Mouse (Mus musculus) hindbrain, embryonic 14.5 days (tissue): Measurements from ENCODE around the gene Pdcd2l. TPM values are rescaled to one million over a fixed set of nuclear protein-coding genes. Genes with fewer than 3 reads are reported as not detected.
A peak's percentile ranks its signal among the peaks of the same experiment; 100 is the strongest.

Experiments used
- ATAC-seq: fragments of 200-750 bp; cut with Nextera tagmentation; 2 replicates; pipeline ENCODE4 v1.8.0; 2017; ENCODE audit warnings: moderate number of reproducible peaks, mild to moderate bottlenecking, moderate TSS enrichment, moderate library complexity; ENCODE audit not compliant: low FRiP score
- DNase-seq: peaks from one replicate; pipeline ENCODE4 v3.0.0-alpha.2; 2015; ENCODE audit warnings: low spot score
- H3K27ac ChIP-seq: fragments of 300-500 bp; sonication (generic); 2 replicates; pipeline ENCODE4 v1.5.1; 2014; ENCODE audit warnings: mild to moderate bottlenecking, moderate library complexity
- H3K27me3 ChIP-seq: fragments of 300-500 bp; sonication (generic); 2 replicates; pipeline ENCODE4 v1.6.1; 2014; ENCODE audit warnings: mild to moderate bottlenecking, low read length, mixed read lengths; ENCODE audit not compliant: control insufficient read depth, insufficient read depth
- H3K36me3 ChIP-seq: fragments of 300-500 bp; sonication (generic); replicated peaks from 2 replicates; pipeline ENCODE4 v1.6.1; 2014; ENCODE audit not compliant: control insufficient read depth, insufficient read depth
- H3K4me1 ChIP-seq: fragments of 300-500 bp; sonication (generic); replicated peaks from 2 replicates; pipeline ENCODE4 v1.6.1; 2014; ENCODE audit warnings: antibody characterized with exemption, low read length, mixed read lengths; ENCODE audit not compliant: control insufficient read depth, insufficient read depth
- H3K4me2 ChIP-seq: fragments of 300-500 bp; sonication (generic); replicated peaks from 2 replicates; pipeline ENCODE4 v1.6.1; 2014; ENCODE audit warnings: mild to moderate bottlenecking, moderate library complexity
- H3K4me3 ChIP-seq: fragments of 300-500 bp; sonication (generic); replicated peaks from 2 replicates; pipeline ENCODE4 v1.5.1; 2014; ENCODE audit warnings: mild to moderate bottlenecking, low read length
- H3K9ac ChIP-seq: fragments of 300-500 bp; sonication (generic); 2 replicates; pipeline ENCODE4 v1.6.1; 2014
- H3K9me3 ChIP-seq: fragments of 300-500 bp; sonication (generic); 2 replicates; pipeline ENCODE4 v1.6.1; 2016; ENCODE audit warnings: low read length; ENCODE audit not compliant: control insufficient read depth
- WGBS: fragments of 180-500 bp; shearing (Covaris S2); extraction: QIAGEN DNeasy Blood & Tissue Kit; methylation state at CpG from one replicate; pipeline ENCODE4 v1.1.7; 2014; 5-methylcytosine and 5-hydroxymethylcytosine counted together
- polyA plus RNA-seq: library from polyadenylated mRNA; unstranded; fragments of >200 nt; fragmentation: Nextera tagmentation; extraction: Ambion mirVana; gene quantifications from 2 replicates; pipeline ENCODE4 v1.2.1, GENCODE M21; 2014

Pdcd2l gene
- polyA plus RNA-seq, 1 experiment from 2014 or later = 68.9 TPM

GRCm38 (mm10) chr7:34229691-34230111 lies 33.2 kb upstream of the Pdcd2l start:
- peaks cover 23% of the 10 kb centered on the region; the same call in 1 of the 2 replicates for H3K4me1 ChIP-seq

DNA sequence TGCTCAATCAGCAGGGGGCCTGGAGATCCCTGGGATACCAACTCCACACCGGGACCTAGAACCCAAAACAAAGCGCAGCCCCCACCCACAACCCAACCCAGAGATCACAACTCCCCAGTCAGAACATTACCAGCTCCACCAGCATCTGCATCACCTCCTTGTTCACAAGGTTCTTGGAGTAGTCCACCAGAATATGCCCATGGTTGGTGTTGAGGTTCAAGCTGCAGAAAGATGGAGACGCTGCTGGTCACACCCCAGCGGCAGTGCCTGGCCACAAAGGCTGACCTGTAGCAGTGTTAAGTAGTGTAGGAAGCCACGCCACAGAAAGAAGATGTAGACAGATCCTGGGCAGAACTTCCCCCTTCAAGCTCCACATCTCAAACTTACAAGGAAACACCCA lies 32.7 kb upstream of the Pdcd2l start:
- Histone ChIP-seq H3K4me2 (peak overlapping the region; percentile 71), H3K9me3 (no peaks in the 10 kb centered on the region), H3K27me3 (no peaks in the 10 kb centered on the region), H3K36me3 (peaks cover 33% of the 10 kb centered on the region), H3K27ac (peak overlapping the region; percentile 75), H3K4me1 (peaks cover 23% of the 10 kb centered on the region; the same call in 1 of the 2 replicates), H3K4me3 (peak overlapping the region; percentile 78), H3K9ac (peak overlapping the region; percentile 73)
- ATAC-seq (no peak), DNase-seq (peak; percentile 31)
- 21% methylated on average over 5 of the region's 5 CpGs for WGBS

More at GRCm38 (mm10) chr7:34229691-34230111, 33.2 kb upstream of the Pdcd2l start:
- no peaks in the 10 kb centered on the region for H3K27me3 ChIP-seq
- peak overlapping the region; percentile 73 for H3K9ac ChIP-seq
- H3K27ac ChIP-seq = peak overlapping the region; percentile 75
- H3K9me3 ChIP-seq = no peaks in the 10 kb centered on the region
- peak; percentile 2; the same call in 1 of the 2 replicates for ATAC-seq
- peaks cover 29% of the 10 kb centered on the region for H3K36me3 ChIP-seq
- H3K4me3 ChIP-seq = peak overlapping the region; percentile 78
- 1% methylated on average over 19 of the region's 19 CpGs for WGBS
- peak; percentile 36 for DNase-seq
- H3K4me2 ChIP-seq = peak overlapping the region; percentile 71

DNA sequence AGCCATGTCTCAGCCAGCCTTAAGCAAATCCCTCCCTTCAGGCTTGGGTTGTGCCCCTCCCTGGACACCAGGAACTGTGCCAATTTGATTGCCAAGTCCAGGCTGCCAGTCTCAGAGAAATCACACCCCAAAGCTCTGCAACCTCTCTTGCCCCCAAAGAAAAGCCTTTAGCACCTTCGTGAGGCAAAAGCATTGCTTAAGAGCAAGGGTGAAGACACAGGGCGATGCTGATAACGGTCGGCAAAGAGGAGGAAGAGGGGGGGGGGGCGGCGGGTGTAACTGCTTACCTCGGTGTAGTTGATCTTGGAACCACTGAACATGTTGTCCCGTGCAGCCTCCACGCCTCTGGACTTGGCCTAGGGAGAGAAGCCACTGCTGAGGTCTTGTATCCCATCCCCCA lies 32.2 kb upstream of the Pdcd2l start:
- Histone ChIP-seq H3K9me3 (no peaks in the 10 kb centered on the region), H3K4me3 (peak overlapping the region; percentile 78), H3K9ac (0 out of 2 replicates have a peak overlapping the region, but pooled peaks have one; percentile 20), H3K27ac (no peak overlapping the region), H3K36me3 (peaks cover 34% of the 10 kb centered on the region), H3K4me2 (peak overlapping the region; percentile 71), H3K27me3 (no peaks in the 10 kb centered on the region), H3K4me1 (peaks cover 23% of the 10 kb centered on the region; the same call in 1 of the 2 replicates)
- WGBS = 65% methylated on average over 7 of the region's 9 CpGs
- no peak for DNase-seq
- ATAC-seq = no peak

- 93% methylated on average over 12 of the region's 12 CpGs for WGBS
- H3K27ac ChIP-seq = no peak overlapping the region
- H3K9me3 ChIP-seq = no peaks in the 10 kb centered on the region
- H3K4me2 ChIP-seq = no peak overlapping the region
- no peak overlapping the region for H3K4me3 ChIP-seq
- H3K27me3 ChIP-seq = no peaks in the 10 kb centered on the region
- no peak for DNase-seq
- H3K9ac ChIP-seq = no peak overlapping the region
- peaks cover 16% of the 10 kb centered on the region; the same call in 1 of the 2 replicates for H3K4me1 ChIP-seq
- ATAC-seq = no peak
- peaks cover 52% of the 10 kb centered on the region for H3K36me3 ChIP-seq
Measured at GRCm38 (mm10) chr7:34226846-34227245, 30.4 kb upstream of the Pdcd2l start.

DNA sequence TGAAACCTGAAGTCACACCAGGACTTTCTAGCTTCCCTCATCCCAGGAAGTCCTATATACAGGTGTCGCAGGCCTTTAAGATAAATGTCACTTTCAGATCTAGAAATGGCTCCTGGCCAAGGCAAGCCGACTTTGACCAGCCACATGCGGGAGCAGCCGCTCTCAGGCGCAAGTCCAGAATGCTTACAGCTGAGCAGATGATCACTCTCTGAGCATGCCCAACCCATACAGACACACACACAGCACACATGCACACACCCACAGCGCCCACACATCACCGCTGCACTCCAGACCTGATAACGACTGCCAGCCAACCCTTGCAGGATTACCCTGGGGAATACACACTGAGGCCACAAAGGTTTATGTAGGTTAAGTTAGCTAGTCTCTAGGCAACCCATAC lies 29.6 kb upstream of the Pdcd2l start:
- DNase-seq = no peak

DNA sequence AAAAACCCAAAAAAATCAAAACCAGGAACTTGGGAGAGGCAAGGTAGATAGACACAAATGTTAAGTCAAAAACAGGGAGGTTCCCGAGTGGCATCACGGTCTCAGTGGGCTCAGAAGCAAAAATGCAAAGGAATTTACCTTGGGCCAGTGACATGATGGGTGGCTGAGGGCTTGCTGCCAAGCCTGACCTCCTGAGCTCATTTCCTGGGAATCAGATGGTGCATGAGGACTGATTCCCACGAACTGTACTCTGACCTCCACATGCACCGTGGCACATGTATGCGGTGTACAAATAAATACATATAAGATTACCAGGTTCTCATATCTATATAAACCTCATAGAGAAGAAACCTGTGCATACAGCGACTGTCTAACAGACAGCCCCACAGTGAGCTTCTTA lies 27.8 kb upstream of the Pdcd2l start:
- 95% methylated on average over 6 of the region's 6 CpGs for WGBS
- H3K27me3 ChIP-seq = no peaks in the 10 kb centered on the region

More for the DNA sequence above, 29.6 kb upstream of the Pdcd2l start:
- Histone ChIP-seq H3K9ac (no peak overlapping the region), H3K27me3 (no peaks in the 10 kb centered on the region), H3K36me3 (peaks cover 60% of the 10 kb centered on the region), H3K4me2 (no peak overlapping the region), H3K27ac (no peak overlapping the region), H3K4me3 (no peak overlapping the region), H3K9me3 (no peaks in the 10 kb centered on the region), H3K4me1 (peaks cover 16% of the 10 kb centered on the region; the same call in 1 of the 2 replicates)
- WGBS = 84% methylated on average over 8 of the region's 8 CpGs
- ATAC-seq = no peak

GRCm38 (mm10) chr7:34222340-34222739 lies 25.9 kb upstream of the Pdcd2l start:
- H3K27ac ChIP-seq = no peak overlapping the region
- WGBS = 96% methylated on average over 10 of the region's 10 CpGs
- DNase-seq = no peak
- peaks cover 93% of the 10 kb centered on the region for H3K36me3 ChIP-seq
- ATAC-seq = no peak
- no peaks in the 10 kb centered on the region for H3K4me1 ChIP-seq
- H3K9me3 ChIP-seq = no peaks in the 10 kb centered on the region
- no peak overlapping the region for H3K9ac ChIP-seq
- H3K4me3 ChIP-seq = no peak overlapping the region
- no peak overlapping the region for H3K4me2 ChIP-seq
- H3K27me3 ChIP-seq = no peaks in the 10 kb centered on the region

More for the DNA sequence above, 27.8 kb upstream of the Pdcd2l start:
- no peak for DNase-seq
- Histone ChIP-seq H3K27ac (no peak overlapping the region), H3K4me1 (peaks cover 12% of the 10 kb centered on the region; the same call in 1 of the 2 replicates), H3K9ac (no peak overlapping the region), H3K4me3 (no peak overlapping the region), H3K9me3 (no peaks in the 10 kb centered on the region), H3K36me3 (peaks cover 76% of the 10 kb centered on the region), H3K4me2 (no peak overlapping the region)
- ATAC-seq = no peak

DNA sequence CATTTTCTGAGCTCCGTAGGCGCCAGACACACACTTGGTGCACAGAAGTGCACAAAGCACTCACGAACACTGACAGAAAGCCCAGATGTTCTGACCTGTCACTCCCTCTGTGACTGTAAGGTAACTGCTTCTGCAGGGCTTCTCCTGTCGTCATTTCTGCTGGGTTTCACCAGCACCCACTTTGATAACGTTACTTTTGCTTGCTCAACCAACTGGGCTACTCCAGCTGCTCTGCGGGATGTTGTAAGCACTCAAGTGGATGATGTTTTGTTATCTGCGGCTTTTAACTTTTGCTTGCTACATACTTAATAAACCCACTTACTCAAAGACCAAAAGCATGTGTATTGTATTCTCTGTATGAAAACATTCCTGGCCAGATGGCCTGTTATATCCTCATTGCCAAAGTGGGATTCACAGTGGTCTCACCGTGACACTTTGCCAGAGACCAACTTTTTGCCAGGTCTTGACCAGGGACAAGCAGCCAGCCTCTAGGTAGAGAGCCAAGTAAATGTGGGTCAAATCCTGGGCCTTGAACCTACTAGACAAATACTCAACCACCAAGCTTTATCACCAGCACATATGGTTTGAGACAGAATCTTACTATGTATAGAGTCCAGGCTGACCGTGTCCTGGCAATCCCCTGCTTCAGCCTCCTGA lies 25.3 kb upstream of the Pdcd2l start:
- ATAC-seq (no peak), DNase-seq (no peak)
- H3K27ac ChIP-seq = no peak overlapping the region
- H3K27me3 ChIP-seq = no peaks in the 10 kb centered on the region
- H3K9me3 ChIP-seq = no peaks in the 10 kb centered on the region
- no peak overlapping the region for H3K4me3 ChIP-seq
- 95% methylated on average over 9 of the region's 9 CpGs for WGBS
- no peaks in the 10 kb centered on the region for H3K4me1 ChIP-seq
- no peak overlapping the region for H3K9ac ChIP-seq
- H3K36me3 ChIP-seq = peaks cover 93% of the 10 kb centered on the region
- no peak overlapping the region for H3K4me2 ChIP-seq

- Histone ChIP-seq H3K4me3 (no peak overlapping the region), H3K36me3 (peaks cover 96% of the 10 kb centered on the region), H3K4me2 (no peak overlapping the region), H3K27ac (no peak overlapping the region), H3K4me1 (no peaks in the 10 kb centered on the region), H3K9ac (no peak overlapping the region), H3K9me3 (no peaks in the 10 kb centered on the region), H3K27me3 (no peaks in the 10 kb centered on the region)
- 92% methylated on average over 1 of the region's 1 CpGs for WGBS
- no peak for DNase-seq
- no peak for ATAC-seq
Measured at GRCm38 (mm10) chr7:34218496-34218895, 22.0 kb upstream of the Pdcd2l start.
